8 mouse cellular contexts compared by ENCODE assay signal in the genomic region with DNA sequence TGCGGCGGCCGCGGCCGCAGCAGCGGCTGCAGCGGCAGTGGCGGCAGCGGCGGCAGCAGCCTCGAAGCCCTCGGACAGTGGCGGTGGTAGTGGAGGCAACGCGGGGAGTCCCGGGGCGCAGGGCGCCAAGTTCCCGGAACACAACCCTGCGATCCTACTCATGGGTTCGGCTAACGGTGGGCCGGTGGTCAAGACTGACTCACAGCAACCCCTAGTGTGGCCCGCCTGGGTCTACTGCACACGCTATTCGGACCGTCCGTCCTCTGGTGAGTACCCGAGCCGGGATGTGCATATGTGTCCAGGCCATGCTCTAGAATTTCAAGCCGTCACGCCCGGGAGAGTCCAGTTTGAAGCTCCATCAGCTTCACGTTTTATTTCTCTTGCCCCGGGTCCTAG. TPM values are rescaled to one million over a fixed set of nuclear protein-coding genes. Genes with fewer than 3 reads are reported as not detected.
DNase-seq lines count a peak whose midpoint lies in the region; ATAC-seq and TF ChIP-seq lines count a peak whose summit lies in the region.

No protein-coding gene starts in this region.

- no peak for ATAC-seq in heart, embryonic 16.5 days (replicated peaks; ENCODE audit: extremely low read depth, insufficient read depth, low FRiP score)
- peak; percentile 30 for ATAC-seq in hindbrain, embryonic 11.5 days (ENCODE audit: low FRiP score)
- no peak for ATAC-seq in midbrain, embryonic 14.5 days (ENCODE audit: low FRiP score, low TSS enrichment)

- H3K27me3 ChIP-seq in heart, embryonic 16.5 days (ENCODE audit: control insufficient read depth, insufficient read depth, low read length) = peaks cover 81% of the 10 kb centered on the region
- H3K27me3 ChIP-seq in heart, adult 2 months (ENCODE audit: control insufficient read depth, insufficient read depth, low read length) = peaks cover 49% of the 10 kb centered on the region
- peaks cover 72% of the 10 kb centered on the region for H3K27me3 ChIP-seq in hindbrain, embryonic 11.5 days (ENCODE audit: control insufficient read depth, insufficient read depth, low read length)
- H3K27me3 ChIP-seq in midbrain, embryonic 14.5 days (ENCODE audit: control insufficient read depth, insufficient read depth, low read length) = peaks cover 44% of the 10 kb centered on the region

- peak overlapping the region; percentile 93 for H3K4me2 ChIP-seq in heart, embryonic 16.5 days (ENCODE audit: low read depth, low read length)
- H3K4me2 ChIP-seq in hindbrain, embryonic 11.5 days (replicated peaks; ENCODE audit: low read depth, low read length) = peak overlapping the region; percentile 80
- H3K4me2 ChIP-seq in midbrain, embryonic 14.5 days (ENCODE audit: low read length) = peak overlapping the region; percentile 75

- no peaks in the 10 kb centered on the region for H3K79me2 ChIP-seq in heart, adult 2 months (replicated peaks; ENCODE audit: control insufficient read depth, insufficient read depth, low read length)

- no peaks in the 10 kb centered on the region for H3K9me3 ChIP-seq in heart, embryonic 16.5 days (replicated peaks; ENCODE audit: control insufficient read depth, low read length)
- no peaks in the 10 kb centered on the region for H3K9me3 ChIP-seq in hindbrain, embryonic 11.5 days (ENCODE audit: control insufficient read depth, low read length)
- H3K9me3 ChIP-seq in midbrain, embryonic 14.5 days (ENCODE audit: control insufficient read depth, low read length) = no peaks in the 10 kb centered on the region

- DNase-seq in heart, adult 2 months = no peak
- peak; percentile 76 for DNase-seq in hindbrain, embryonic 11.5 days (ENCODE audit: low spot score)
- peak; percentile 61 for DNase-seq in midbrain, embryonic 14.5 days
- DNase-seq in layer of hippocampus, postnatal 36 days = no peak
- no peak for DNase-seq in yolk sac, embryonic 10.5 days (ENCODE audit: low spot score)
- no peak for DNase-seq in urinary bladder, postnatal 25 days (ENCODE audit: low spot score)

- H3K4me3 ChIP-seq in heart, embryonic 16.5 days (ENCODE audit: low read length) = peak overlapping the region; percentile 62
- no peak overlapping the region; the same call in 1 of the 2 replicates for H3K4me3 ChIP-seq in heart, adult 2 months
- peak overlapping the region; percentile 50 for H3K4me3 ChIP-seq in brown adipose tissue, adult 24 weeks (ENCODE audit: insufficient read depth, low read depth, low read length)
- peak overlapping the region; percentile 44 for H3K4me3 ChIP-seq in hindbrain, embryonic 11.5 days (ENCODE audit: low read depth, low read length)
- H3K4me3 ChIP-seq in midbrain, embryonic 14.5 days (replicated peaks; ENCODE audit: low read depth, low read length) = peak overlapping the region; percentile 59

- no peak for TF ChIP-seq POLR2A in heart, adult 2 months (IDR thresholded peaks at IDR 0.05; ENCODE audit: insufficient read depth, low read depth, low read length)

- no peak for TF ChIP-seq CTCF in heart, adult 2 months (IDR thresholded peaks at IDR 0.05)

- peaks cover 14% of the 10 kb centered on the region for H3K4me1 ChIP-seq in heart, embryonic 16.5 days (ENCODE audit: control insufficient read depth, insufficient read depth, low read length)
- H3K4me1 ChIP-seq in heart, adult 2 months (ENCODE audit: control insufficient read depth, insufficient read depth, low read length) = no peaks in the 10 kb centered on the region; the same call in 1 of the 2 replicates
- no peaks in the 10 kb centered on the region for H3K4me1 ChIP-seq in brown adipose tissue, adult 24 weeks (ENCODE audit: control insufficient read depth, insufficient read depth, insufficient read length, low read length)
- no peaks in the 10 kb centered on the region; the same call in 1 of the 2 replicates for H3K4me1 ChIP-seq in hindbrain, embryonic 11.5 days (replicated peaks; ENCODE audit: control insufficient read depth, insufficient read depth, low read length)
- H3K4me1 ChIP-seq in midbrain, embryonic 14.5 days (ENCODE audit: control insufficient read depth, insufficient read depth, low read length) = no peaks in the 10 kb centered on the region

- intact Hi-C loops in heart, adult 2 months (cut with DNase I) = no loop called here

- H3K36me3 ChIP-seq in heart, embryonic 16.5 days (ENCODE audit: control insufficient read depth, insufficient read depth) = no peaks in the 10 kb centered on the region
- H3K36me3 ChIP-seq in heart, adult 2 months (ENCODE audit: control insufficient read depth, insufficient read depth, low read length) = no peaks in the 10 kb centered on the region
- H3K36me3 ChIP-seq in hindbrain, embryonic 11.5 days (ENCODE audit: control insufficient read depth, insufficient read depth, low read length) = no peaks in the 10 kb centered on the region
- no peaks in the 10 kb centered on the region for H3K36me3 ChIP-seq in midbrain, embryonic 14.5 days (ENCODE audit: control insufficient read depth, insufficient read depth, low read length)

- 2% methylated on average over 33 of the region's 35 CpGs for WGBS in heart, embryonic 16.5 days
- 4% methylated on average over 35 of the region's 35 CpGs for WGBS in heart, adult 2 months
- WGBS in hindbrain, embryonic 11.5 days = under 1% methylated on average over 35 of the region's 35 CpGs
- WGBS in midbrain, embryonic 14.5 days = under 1% methylated on average over 35 of the region's 35 CpGs

- no peak overlapping the region for H3K27ac ChIP-seq in heart, embryonic 16.5 days (ENCODE audit: low read length)
- no peak overlapping the region for H3K27ac ChIP-seq in heart, adult 2 months
- H3K27ac ChIP-seq in brown adipose tissue, adult 24 weeks (replicated peaks; ENCODE audit: low read depth, low read length) = no peak overlapping the region
- peak overlapping the region; percentile 81 for H3K27ac ChIP-seq in hindbrain, embryonic 11.5 days (ENCODE audit: low read depth, low read length)
- H3K27ac ChIP-seq in midbrain, embryonic 14.5 days (replicated peaks; ENCODE audit: low read depth, low read length) = peak overlapping the region; percentile 93

- TF ChIP-seq EP300 in heart, adult 2 months (IDR thresholded peaks at IDR 0.05; ENCODE audit: insufficient read depth, low read depth, low read length) = no peak

- H3K9ac ChIP-seq in heart, embryonic 16.5 days (ENCODE audit: low read length) = no peak overlapping the region
- H3K9ac ChIP-seq in heart, adult 2 months (ENCODE audit: low read depth, low read length) = no peak overlapping the region
- H3K9ac ChIP-seq in hindbrain, embryonic 11.5 days (ENCODE audit: low read depth, low read length) = peak overlapping the region; percentile 67
- H3K9ac ChIP-seq in midbrain, embryonic 14.5 days (replicated peaks; ENCODE audit: low read length) = peak overlapping the region; percentile 91

RNA-seq across cellular contexts. Expression of a gene that starts 1.4 kb away (rescaled TPM):
- 0.07 TPM in 1 of 2 replicates, not detected in the other for polyA plus RNA-seq in heart, embryonic 16.5 days (2015; fragmentation: Nextera tagmentation; extraction: Ambion mirVana)
- total RNA-seq in heart, adult 2 months (2021) = not detected
- polyA plus RNA-seq in heart, adult 2 months (2012; rRNA removed) = not detected in 2 replicates
- 0.58 and 0.91 TPM in 2 replicates for polyA plus RNA-seq in brown adipose tissue, adult 24 weeks (2012; ENCODE audit: insufficient read depth, insufficient read length, missing spikeins)
- polyA plus RNA-seq in hindbrain, embryonic 11.5 days (2014; fragmentation: Nextera tagmentation; extraction: Ambion mirVana) = 5.2 and 6.9 TPM in 2 replicates
- polyA plus RNA-seq in midbrain, embryonic 14.5 days (2014; fragmentation: Nextera tagmentation; extraction: Ambion mirVana) = 16.8 and 18.3 TPM in 2 replicates
- not detected for total RNA-seq in layer of hippocampus, postnatal 36 days (2021)

Comparison
In these comparisons a context has a peak if more than half of its experiments do, and no peak if none do; other contexts are left out.
1. H3K27ac ChIP-seq: peak in hindbrain, embryonic 11.5 days (single experiment) and midbrain, embryonic 14.5 days (single experiment); none in heart, embryonic 16.5 days (single experiment), heart, adult 2 months (single experiment) and brown adipose tissue, adult 24 weeks (single experiment).
2. H3K9ac ChIP-seq: peak in hindbrain, embryonic 11.5 days (single experiment) and midbrain, embryonic 14.5 days (single experiment); none in heart, embryonic 16.5 days (single experiment) and heart, adult 2 months (single experiment).
3. DNase-seq: peak in hindbrain, embryonic 11.5 days (single experiment) and midbrain, embryonic 14.5 days (single experiment); none in heart, adult 2 months (0 of 2), layer of hippocampus, postnatal 36 days (0 of 2), yolk sac, embryonic 10.5 days (single experiment) and urinary bladder, postnatal 25 days (single experiment).
4. Peak in every context shown above with its lines, with median percentiles within 50 percentile points of each other: H3K4me2 ChIP-seq.